Mouse (Mus musculus) liver, embryonic 13.5 days (tissue): Measurements from ENCODE around the gene 4930449I24Rik. TPM values are rescaled to one million over a fixed set of nuclear protein-coding genes. Genes with fewer than 3 reads are reported as not detected.
"Not testable (repeated sequence)": the region's sequence is repeated elsewhere in the genome, so short reads cannot be mapped to it uniquely, and the experiment has no call there.

Experiments
- ATAC-seq: fragments of 200-750 bp; cut with Nextera tagmentation; 2 replicates; pipeline ENCODE4 v1.8.0; 2017; ENCODE audit warnings: low read depth, mild to moderate bottlenecking, moderate number of reproducible peaks, moderate library complexity
- DNase-seq: peaks from one replicate; pipeline ENCODE4 v3.0.0; 2022
- H3K27ac ChIP-seq: fragments of 300-500 bp; sonication (generic); 2 replicates; pipeline ENCODE4 v1.5.1; 2015; ENCODE audit warnings: moderate library complexity, mild to moderate bottlenecking, inconsistent platforms
- H3K27me3 ChIP-seq: fragments of 300-500 bp; sonication (generic); 2 replicates; pipeline ENCODE4 v1.6.1; 2015; ENCODE audit warnings: mild to moderate bottlenecking, inconsistent platforms
- H3K36me3 ChIP-seq: fragments of 300-500 bp; sonication (generic); 2 replicates; pipeline ENCODE4 v1.6.1; 2015; ENCODE audit warnings: mild to moderate bottlenecking, inconsistent platforms
- H3K4me1 ChIP-seq: fragments of 300-500 bp; sonication (generic); replicated peaks from 2 replicates; pipeline ENCODE4 v1.6.1; 2015; ENCODE audit warnings: inconsistent platforms
- H3K4me2 ChIP-seq: fragments of 300-500 bp; sonication (generic); 2 replicates; pipeline ENCODE4 v1.6.1; 2015; ENCODE audit warnings: inconsistent platforms, mild to moderate bottlenecking, moderate library complexity
- H3K4me3 ChIP-seq: fragments of 300-500 bp; sonication (generic); replicated peaks from 2 replicates; pipeline ENCODE4 v1.5.1; 2015; ENCODE audit warnings: mild to moderate bottlenecking, inconsistent platforms
- H3K9ac ChIP-seq: fragments of 300-500 bp; sonication (generic); 2 replicates; pipeline ENCODE4 v1.6.1; 2015; ENCODE audit warnings: mild to moderate bottlenecking, inconsistent platforms
- H3K9me3 ChIP-seq: fragments of 300-500 bp; sonication (generic); replicated peaks from 2 replicates; pipeline ENCODE4 v1.6.1; 2016; ENCODE audit warnings: inconsistent platforms
- WGBS: fragments of 180-500 bp; shearing (Covaris S2); methylation state at CpG from one replicate; pipeline ENCODE4 v1.1.7; 2015; ENCODE audit not compliant: insufficient replicate concordance; 5-methylcytosine and 5-hydroxymethylcytosine counted together
- polyA plus RNA-seq: library from polyadenylated mRNA; unstranded; fragments of >200 nt; fragmentation: Nextera tagmentation; extraction: Ambion mirVana; gene quantifications from 2 replicates; pipeline ENCODE4 v1.2.1, GENCODE M21; 2015

The 4930449I24Rik gene
- polyA plus RNA-seq, 1 experiment from 2014 or later, result not detected

- H3K36me3 ChIP-seq, H3K27me3 ChIP-seq, H3K27ac ChIP-seq, DNase-seq, H3K9ac ChIP-seq, H3K4me2 ChIP-seq, ATAC-seq, H3K4me1 ChIP-seq, H3K9me3 ChIP-seq, H3K4me3 ChIP-seq: not testable (repeated sequence)
- WGBS, result 86% methylated on average over 1 of the region's 5 CpGs
Observed at GRCm38 (mm10) chr5:146513823-146514222, 11.6 kb downstream of the 4930449I24Rik start, which contains the start of gene Gm3402. Gm3402 (plus strand) TSS chr5:146514123.

DNA sequence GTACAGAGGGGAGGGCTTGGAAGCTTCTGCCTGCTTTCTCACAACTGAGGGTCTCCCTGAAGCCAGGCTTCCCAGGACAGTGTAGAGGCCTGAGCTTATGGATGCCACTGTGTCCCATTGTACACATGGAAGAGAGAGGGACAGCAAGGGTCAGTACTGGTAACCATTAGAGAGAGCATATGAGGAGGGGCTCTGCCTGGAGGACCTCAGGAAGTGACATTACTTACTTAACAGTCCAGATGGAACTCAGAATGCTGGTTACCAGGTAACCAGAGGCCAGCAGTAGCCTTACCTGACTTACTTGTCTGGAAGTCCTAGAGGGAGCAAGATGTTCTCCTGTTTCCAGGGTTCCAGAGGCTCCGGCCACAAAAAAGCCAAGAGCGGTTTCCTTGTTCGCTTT is 23.3 kb downstream of the 4930449I24Rik start, which contains the start of gene Gm3404:
Gm3404 (plus strand) TSS at position 301 of the 400 bp plus-strand sequence.
- DNase-seq, H3K9ac ChIP-seq, H3K4me1 ChIP-seq, H3K9me3 ChIP-seq, H3K27me3 ChIP-seq, H3K4me3 ChIP-seq, H3K36me3 ChIP-seq, H3K27ac ChIP-seq, H3K4me2 ChIP-seq, ATAC-seq: not testable (repeated sequence)
- WGBS, result 79% methylated on average over 3 of the region's 3 CpGs

DNA sequence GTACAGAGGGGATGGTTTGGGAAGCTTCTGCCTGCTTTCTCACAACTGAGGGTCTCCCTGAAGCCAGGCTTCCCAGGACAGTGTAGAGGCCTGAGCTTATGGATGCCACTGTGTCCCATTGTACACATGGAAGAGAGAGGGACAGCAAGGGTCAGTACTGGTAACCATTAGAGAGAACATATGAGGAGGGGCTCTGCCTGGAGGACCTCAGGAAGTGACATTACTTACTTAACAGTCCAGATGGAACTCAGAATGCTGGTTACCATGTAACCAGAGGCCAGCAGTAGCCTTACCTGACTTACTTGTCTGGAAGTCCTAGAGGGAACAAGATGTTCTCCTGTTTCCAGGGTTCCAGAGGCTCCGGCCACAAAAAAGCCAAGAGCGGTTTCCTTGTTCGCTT is 35.1 kb downstream of the 4930449I24Rik start, which contains the start of gene Gm3409:
Gm3409 (plus strand) TSS at position 301 of the 400 bp plus-strand sequence.
- not testable (repeated sequence) for H3K4me1 ChIP-seq, H3K36me3 ChIP-seq, H3K27ac ChIP-seq, ATAC-seq, H3K9ac ChIP-seq, H3K9me3 ChIP-seq, H3K4me3 ChIP-seq, H3K27me3 ChIP-seq, DNase-seq, H3K4me2 ChIP-seq
- 75% methylated on average over 2 of the region's 3 CpGs for WGBS

Other genes starting within 250 kb of the 4930449I24Rik start
- 0.05 and 0.10 TPM in 2 replicates for gene Wasf3, start 117.4 kb upstream of the 4930449I24Rik start, polyA plus RNA-seq
- not detected in 2 replicates for gene Gm6408, start 20.4 kb upstream of the 4930449I24Rik start, polyA plus RNA-seq
- gene Gm6370, start 11.0 kb upstream of the 4930449I24Rik start, polyA plus RNA-seq, result not detected in 2 replicates
- gene Gm3402, start 11.7 kb downstream of the 4930449I24Rik start, polyA plus RNA-seq, result not detected in 2 replicates
- not detected in 2 replicates for gene Gm3404, start 23.4 kb downstream of the 4930449I24Rik start, polyA plus RNA-seq
- not detected in 2 replicates for gene Gm3409, start 35.2 kb downstream of the 4930449I24Rik start, polyA plus RNA-seq
- gene Gm3415, start 53.7 kb downstream of the 4930449I24Rik start, polyA plus RNA-seq, result not detected in 2 replicates
- 0.08 and 0.13 TPM in 2 replicates for gene Gpr12, start 82.8 kb downstream of the 4930449I24Rik start, polyA plus RNA-seq